Mouse (Mus musculus) kidney, adult 2 months (tissue): ENCODE results near the gene Phf20.

Experiments used
- CTCF ChIP-seq: fragments of 200-500 bp; conservative IDR thresholded peaks from 2 replicates; pipeline ENCODE4 v1.5.1; 2011; ENCODE audit warnings: low read depth, mild to moderate bottlenecking, control low read depth, low read length, moderate library complexity, mixed read lengths; ENCODE audit not compliant: insufficient read depth, insufficient read length
- POLR2A ChIP-seq: fragments of 200-500 bp; IDR thresholded peaks from one replicate; pipeline ENCODE4 v1.6.1; 2011; ENCODE audit warnings: low read depth, low read length, control low read depth

GRCm38 (mm10) chr2:156190004-156190896 lies 6.0 kb upstream of the Phf20 start:
- TF ChIP-seq POLR2A (no peak), CTCF (no peak)
